Mouse (Mus musculus): ENCODE results near the gene Slc35f2.

The Slc35f2 gene

DNA sequence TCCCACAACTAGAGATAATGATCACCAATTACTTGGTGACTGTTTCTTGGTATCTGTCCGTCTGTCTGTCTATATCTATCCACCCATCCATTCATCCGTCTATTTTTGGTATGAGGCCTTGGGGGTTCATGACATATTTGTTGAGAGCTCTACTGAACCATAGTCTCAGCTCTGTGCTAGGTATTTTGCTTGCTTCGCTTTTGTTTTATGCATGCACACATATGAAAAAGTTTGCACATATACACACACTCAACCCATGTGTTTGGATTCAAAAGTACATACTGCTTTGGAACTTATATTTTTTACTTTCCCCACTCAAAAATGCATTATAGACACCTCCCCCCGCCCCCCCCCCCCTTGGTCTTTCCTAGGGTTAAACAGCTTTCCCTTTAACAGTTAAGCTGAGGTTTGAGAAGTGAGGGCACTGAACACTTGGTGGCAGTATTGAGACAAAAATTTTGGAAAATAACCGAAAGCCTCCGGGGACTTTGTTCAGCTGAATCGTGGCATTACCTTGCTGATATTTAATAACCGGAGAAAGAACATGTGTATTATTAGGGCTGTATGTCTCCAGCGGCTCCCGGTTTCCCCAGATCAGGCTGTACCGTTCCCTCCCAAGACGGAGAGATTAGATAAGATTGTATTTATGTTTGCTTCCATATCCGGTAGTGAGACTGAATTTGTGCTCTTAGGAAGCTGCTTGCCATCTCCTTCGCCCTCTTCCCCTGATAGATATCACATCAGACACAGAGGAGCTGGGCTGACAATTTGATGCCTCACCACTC lies 57.9 kb downstream of the Slc35f2 start:
- DNase-seq (ENCODE audit: low read depth, low spot score) = peak; percentile 74

GRCm38 (mm10) chr9:53829866-53830209 lies 58.5 kb downstream of the Slc35f2 start:
- DNase-seq (ENCODE audit: low read depth, low spot score) = peak; percentile 57

DNA sequence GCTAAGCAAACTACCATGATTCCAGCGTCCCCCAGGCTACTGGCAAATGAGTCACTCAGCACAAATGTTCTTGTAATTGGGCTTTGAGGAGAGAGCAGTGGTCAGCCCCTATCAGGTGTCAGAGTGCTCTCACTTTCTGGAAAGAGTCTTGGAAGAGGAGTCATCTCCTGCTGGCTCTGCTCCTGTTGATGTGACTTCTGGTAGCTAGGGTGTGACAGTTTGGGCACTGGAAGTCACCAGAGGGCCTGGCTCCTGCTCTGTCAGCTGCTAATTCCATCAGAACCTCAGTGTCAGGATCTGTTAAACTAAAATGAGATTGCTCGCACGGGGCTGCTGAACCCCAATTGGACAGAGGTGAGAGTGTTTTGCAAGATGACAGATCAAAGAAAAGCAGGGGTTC lies 63.7 kb downstream of the Slc35f2 start:
- DNase-seq (ENCODE audit: low read depth, low spot score) = no peak

DNA sequence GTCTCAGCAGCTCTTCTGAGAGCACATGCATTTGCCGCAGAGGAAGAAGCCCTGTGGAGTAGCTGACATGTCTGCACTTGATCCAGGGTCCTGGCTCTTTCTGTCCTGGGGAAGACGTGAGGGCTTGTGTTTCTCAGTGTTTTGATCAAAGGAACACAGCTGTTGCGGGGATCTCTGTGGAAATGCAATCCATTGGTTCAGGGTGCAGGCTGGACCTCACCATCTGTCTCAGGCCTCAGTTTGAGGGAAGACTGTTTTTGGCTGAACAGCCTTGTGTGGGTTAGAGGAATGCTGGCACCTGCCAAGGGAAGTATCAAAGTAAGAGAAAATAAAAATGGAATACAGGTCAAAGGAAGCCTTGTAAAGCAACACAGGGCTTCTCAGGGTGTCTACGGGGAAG lies 64.6 kb downstream of the Slc35f2 start:
- DNase-seq (ENCODE audit: low read depth, low spot score) = no peak

- peak; percentile 16 for DNase-seq (ENCODE audit: low read depth, low spot score)
Observed at GRCm38 (mm10) chr9:53838816-53839215, 67.5 kb downstream of the Slc35f2 start.

- no peak for DNase-seq (ENCODE audit: low read depth, low spot score)
Observed at GRCm38 (mm10) chr9:53848548-53848947, 77.2 kb downstream of the Slc35f2 start.

DNA sequence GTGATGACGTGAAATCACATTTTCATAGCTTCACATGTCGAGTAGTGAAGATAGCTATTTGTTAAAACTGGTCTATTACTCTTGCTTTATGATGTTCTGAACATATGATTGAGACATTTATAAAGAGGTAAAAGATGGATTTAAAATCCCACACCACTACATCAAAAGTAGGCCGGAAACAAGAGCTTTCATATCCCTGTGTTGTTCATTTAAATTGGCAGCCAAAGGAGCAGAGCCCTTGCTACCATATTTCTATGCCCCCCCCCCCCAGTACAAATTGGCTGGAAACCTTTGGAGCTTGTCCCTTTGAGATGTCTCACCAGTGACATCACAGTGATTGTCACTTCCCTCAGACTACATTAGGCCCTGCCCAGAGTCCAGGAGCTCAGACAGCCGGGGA lies 78.5 kb downstream of the Slc35f2 start, which contains the start of gene Sln:
Gene Sln, plus strand, starts transcription at position 301 of the 400 bp plus-strand sequence.
- DNase-seq (ENCODE audit: low read depth, low spot score) = no peak

DNA sequence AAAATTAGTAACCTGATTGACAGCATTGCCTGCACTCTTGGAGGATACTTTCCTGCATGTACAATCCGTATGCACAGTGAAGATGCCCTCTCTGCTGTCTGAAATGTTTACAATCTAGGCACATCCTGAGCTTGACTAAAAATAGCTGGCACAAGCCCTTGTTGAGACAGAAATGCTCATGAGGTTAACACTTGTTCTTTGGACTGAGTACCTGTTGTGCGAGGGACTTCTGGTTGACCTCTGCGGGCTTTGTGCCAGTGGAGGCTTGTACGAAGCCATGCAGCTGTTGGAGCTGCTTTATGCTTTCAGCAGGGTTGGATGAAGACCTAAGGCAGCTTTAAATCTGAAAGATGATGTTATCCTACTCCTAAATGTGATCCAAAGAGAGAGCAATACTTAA lies 80.8 kb downstream of the Slc35f2 start:
- no peak for DNase-seq (ENCODE audit: low read depth, low spot score)

DNA sequence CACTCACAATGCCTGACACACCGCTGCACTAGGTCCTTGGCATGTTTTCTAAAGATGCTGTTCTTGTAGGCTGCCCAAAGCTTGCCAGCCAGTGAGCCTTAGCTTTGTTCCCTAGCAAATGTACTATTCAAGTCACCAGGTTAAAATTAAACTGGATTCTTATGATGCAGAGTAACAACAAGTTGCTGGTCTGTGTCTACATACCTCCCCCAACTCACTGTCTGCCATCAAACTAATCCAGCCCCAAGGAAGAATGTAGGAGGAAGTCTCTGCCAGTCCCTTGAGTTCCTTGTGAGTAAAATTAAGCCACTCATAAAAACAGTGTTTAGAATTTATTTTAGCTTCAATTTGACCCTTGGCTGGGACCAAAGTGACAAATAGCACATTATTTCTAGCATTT lies 82.3 kb downstream of the Slc35f2 start:
- no peak for DNase-seq (ENCODE audit: low read depth, low spot score)

DNA sequence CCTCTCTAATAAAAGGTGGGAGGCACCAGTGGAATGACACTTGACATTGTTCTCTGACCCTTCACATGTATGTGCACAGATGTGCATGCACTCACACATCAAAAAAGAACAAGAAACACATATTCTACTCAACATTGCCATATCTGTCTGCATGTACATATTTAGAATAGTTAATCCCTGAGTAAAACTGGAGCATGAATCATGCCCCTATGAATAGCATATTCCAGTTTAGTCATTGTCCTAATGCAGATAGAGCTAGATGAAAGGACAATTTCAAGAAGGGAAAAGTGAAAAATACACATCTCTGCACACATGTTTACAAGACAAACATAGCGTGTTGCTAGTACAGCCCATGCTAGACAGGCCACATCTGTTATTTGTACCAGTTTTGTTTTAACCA lies 83.2 kb downstream of the Slc35f2 start:
- no peak for DNase-seq (ENCODE audit: low read depth, low spot score)

GRCm38 (mm10) chr9:53857864-53858263 lies 86.5 kb downstream of the Slc35f2 start:
- DNase-seq (ENCODE audit: low read depth, low spot score) = no peak
